Mouse (Mus musculus) forebrain, embryonic 13.5 days (tissue): ENCODE measurements around the gene Arpc3. TPM values are rescaled to one million over a fixed set of nuclear protein-coding genes. Genes with fewer than 3 reads are reported as not detected.
"Not testable (repeated sequence)": the region's sequence is repeated elsewhere in the genome, so short reads cannot be mapped to it uniquely, and the experiment has no call there.

Experiments used
- ATAC-seq: fragments of 200-750 bp; cut with Nextera tagmentation; 2 replicates; pipeline ENCODE4 v1.8.0; 2017
- H3K27ac ChIP-seq: fragments of 300-500 bp; sonication (generic); 2 replicates; pipeline ENCODE4 v1.5.1; 2015; ENCODE audit warnings: inconsistent platforms, mild to moderate bottlenecking, moderate library complexity
- H3K27me3 ChIP-seq: fragments of 300-500 bp; sonication (generic); 2 replicates; pipeline ENCODE4 v1.6.1; 2015; ENCODE audit warnings: mild to moderate bottlenecking, inconsistent platforms
- H3K36me3 ChIP-seq: fragments of 300-500 bp; sonication (generic); 2 replicates; pipeline ENCODE4 v1.6.1; 2015; ENCODE audit warnings: mild to moderate bottlenecking, inconsistent platforms; ENCODE audit not compliant: poor library complexity, severe bottlenecking
- H3K4me1 ChIP-seq: fragments of 300-500 bp; sonication (generic); 2 replicates; pipeline ENCODE4 v1.6.1; 2015; ENCODE audit warnings: inconsistent platforms
- H3K4me2 ChIP-seq: fragments of 300-500 bp; sonication (generic); 2 replicates; pipeline ENCODE4 v1.6.1; 2015; ENCODE audit warnings: inconsistent platforms, mild to moderate bottlenecking, moderate library complexity
- H3K4me3 ChIP-seq: fragments of 300-500 bp; sonication (generic); 2 replicates; pipeline ENCODE4 v1.5.1; 2015; ENCODE audit warnings: mild to moderate bottlenecking, inconsistent platforms
- H3K9ac ChIP-seq: fragments of 300-500 bp; sonication (generic); 2 replicates; pipeline ENCODE4 v1.6.1; 2015; ENCODE audit warnings: mild to moderate bottlenecking, inconsistent platforms
- H3K9me3 ChIP-seq: fragments of 300-500 bp; sonication (generic); replicated peaks from 2 replicates; pipeline ENCODE4 v1.6.1; 2016; ENCODE audit warnings: inconsistent platforms
- WGBS: fragments of 180-500 bp; shearing (Covaris S2); methylation state at CpG from one replicate; pipeline ENCODE4 v1.1.7; 2015; 5-methylcytosine and 5-hydroxymethylcytosine counted together
- polyA plus RNA-seq: library from polyadenylated mRNA; unstranded; fragments of >200 nt; fragmentation: Nextera tagmentation; extraction: Ambion mirVana; gene quantifications from 2 replicates; pipeline ENCODE4 v1.2.1, GENCODE M21; 2015

Arpc3 gene
- polyA plus RNA-seq, 1 experiment from 2014 or later = 152 TPM

DNA sequence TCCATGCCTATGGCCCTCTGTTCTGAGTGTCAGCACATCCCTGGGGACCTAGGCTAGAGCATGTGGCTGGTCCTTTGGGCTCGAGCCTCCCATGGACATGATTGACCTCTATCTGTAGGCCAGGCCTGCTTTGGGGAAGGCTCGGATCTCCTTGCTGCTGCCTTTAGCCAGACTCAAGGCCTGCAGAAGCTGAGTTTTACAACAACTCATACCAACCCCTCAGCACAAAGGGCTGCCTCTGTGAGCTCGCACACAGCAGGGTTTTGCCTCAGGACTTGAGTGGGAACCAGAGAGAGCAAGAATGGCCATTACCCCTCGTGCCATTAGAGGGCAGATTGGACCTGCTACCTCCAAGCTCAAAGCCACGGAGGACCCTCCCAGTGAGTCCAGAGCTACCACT lies 57.2 kb downstream of the Arpc3 start:
- no peaks in the 10 kb centered on the region for H3K9me3 ChIP-seq
- H3K27me3 ChIP-seq = no peaks in the 10 kb centered on the region
- no peak for ATAC-seq
- no peak overlapping the region for H3K27ac ChIP-seq
- H3K4me3 ChIP-seq = no peak overlapping the region
- no peaks in the 10 kb centered on the region for H3K4me1 ChIP-seq
- H3K9ac ChIP-seq = no peak overlapping the region
- peaks cover 68% of the 10 kb centered on the region for H3K36me3 ChIP-seq
- WGBS = 87% methylated on average over 5 of the region's 5 CpGs
- no peak overlapping the region for H3K4me2 ChIP-seq

DNA sequence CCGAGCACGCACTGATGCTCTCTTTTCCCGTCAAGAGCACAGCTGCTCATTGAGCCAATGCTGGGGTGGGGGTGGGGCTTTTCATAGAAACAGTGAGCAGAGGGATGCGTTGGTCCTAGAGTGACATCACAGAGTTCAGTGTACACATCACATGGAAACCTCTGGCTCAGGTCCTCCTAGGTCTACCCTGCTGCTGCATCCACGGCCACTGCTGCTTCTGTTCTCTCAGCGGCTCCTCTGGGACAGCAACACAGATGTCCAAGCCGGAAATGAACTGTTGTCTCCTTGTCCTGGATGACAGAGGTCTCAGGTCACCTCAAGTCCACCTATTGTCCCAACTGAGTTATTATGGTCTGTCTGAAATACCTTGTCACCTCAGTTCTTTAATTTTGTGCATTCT lies 58.3 kb downstream of the Arpc3 start:
- Histone ChIP-seq H3K4me1 (no peaks in the 10 kb centered on the region), H3K9me3 (no peaks in the 10 kb centered on the region), H3K9ac (no peak overlapping the region), H3K4me2 (no peak overlapping the region), H3K36me3 (peaks cover 68% of the 10 kb centered on the region), H3K27me3 (no peaks in the 10 kb centered on the region), H3K27ac (no peak overlapping the region), H3K4me3 (no peak overlapping the region)
- no peak for ATAC-seq
- WGBS = 31% methylated on average over 7 of the region's 7 CpGs

DNA sequence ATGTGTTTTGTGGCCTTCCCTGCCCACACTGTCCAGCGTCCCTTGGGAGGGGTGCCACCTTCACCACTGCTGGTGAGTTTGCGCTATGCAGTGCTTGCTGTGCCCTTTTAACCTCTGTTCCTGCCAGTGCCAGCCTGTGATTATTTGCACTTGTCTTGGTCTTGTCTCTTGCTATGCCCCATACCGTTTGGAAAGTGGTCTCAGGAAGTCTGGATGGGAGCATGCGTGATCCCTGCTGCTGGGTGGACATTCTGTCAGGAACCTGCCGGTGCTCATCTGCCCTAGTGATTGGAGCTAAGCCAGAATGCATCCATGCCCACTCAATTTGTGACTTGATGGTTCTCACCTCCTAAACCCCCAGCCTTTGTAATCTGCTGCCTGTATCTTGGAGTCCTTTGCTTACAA lies 59.2 kb downstream of the Arpc3 start:
- Histone ChIP-seq H3K27me3 (no peaks in the 10 kb centered on the region), H3K9ac (no peak overlapping the region), H3K27ac (no peak overlapping the region), H3K9me3 (no peaks in the 10 kb centered on the region), H3K4me2 (no peak overlapping the region), H3K4me1 (no peaks in the 10 kb centered on the region), H3K36me3 (peaks cover 68% of the 10 kb centered on the region), H3K4me3 (no peak overlapping the region)
- ATAC-seq = no peak
- 78% methylated on average over 5 of the region's 5 CpGs for WGBS

DNA sequence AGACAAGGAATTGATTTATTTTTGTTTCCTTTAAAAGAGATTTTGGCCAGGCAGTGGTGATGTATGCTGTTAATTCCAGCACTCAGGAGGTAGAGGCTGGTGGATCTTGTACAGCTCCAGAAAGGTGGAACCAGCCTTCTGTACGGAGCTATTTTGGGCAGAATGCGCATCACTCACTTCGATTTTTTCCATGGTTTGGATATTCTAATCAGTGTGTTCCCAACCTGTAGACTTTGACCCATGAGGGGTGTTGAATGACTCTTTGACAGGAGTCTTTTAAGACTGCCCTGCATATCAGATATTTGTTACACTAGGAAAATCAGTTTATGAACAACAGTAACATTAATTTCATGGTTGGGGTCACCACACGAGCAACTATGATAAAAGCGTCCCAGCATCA lies 59.6 kb downstream of the Arpc3 start:
- WGBS = 96% methylated on average over 5 of the region's 5 CpGs
- Histone ChIP-seq H3K27ac (no peak overlapping the region), H3K27me3 (no peaks in the 10 kb centered on the region), H3K36me3 (peaks cover 68% of the 10 kb centered on the region), H3K4me1 (no peaks in the 10 kb centered on the region), H3K9me3 (no peaks in the 10 kb centered on the region), H3K4me2 (no peak overlapping the region), H3K4me3 (no peak overlapping the region), H3K9ac (no peak overlapping the region)
- no peak for ATAC-seq

DNA sequence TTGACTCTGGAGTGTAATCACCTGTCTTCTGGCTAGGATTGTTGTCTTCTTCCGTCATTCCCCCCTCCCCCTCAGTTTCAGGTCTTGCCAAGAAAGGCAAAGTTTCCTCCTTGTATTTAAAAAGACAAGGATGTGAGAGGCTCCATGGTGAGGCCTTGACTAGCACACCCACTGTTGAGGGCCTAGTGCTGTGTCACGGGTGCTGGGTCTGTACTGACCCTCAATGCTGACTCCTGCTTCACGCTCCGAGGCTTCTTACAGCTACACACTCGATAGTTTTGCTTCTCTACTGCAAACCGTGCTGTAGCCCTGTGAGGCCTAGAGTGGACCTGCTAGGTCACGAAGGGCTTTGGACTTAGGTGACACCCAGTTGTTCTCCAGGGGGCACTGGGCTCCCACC lies 60.5 kb downstream of the Arpc3 start:
- no peaks in the 10 kb centered on the region for H3K4me1 ChIP-seq
- ATAC-seq = no peak
- 88% methylated on average over 7 of the region's 7 CpGs for WGBS
- no peak overlapping the region for H3K9ac ChIP-seq
- no peak overlapping the region for H3K4me3 ChIP-seq
- H3K9me3 ChIP-seq = no peaks in the 10 kb centered on the region
- peaks cover 69% of the 10 kb centered on the region for H3K36me3 ChIP-seq
- H3K27ac ChIP-seq = no peak overlapping the region
- H3K27me3 ChIP-seq = no peaks in the 10 kb centered on the region
- H3K4me2 ChIP-seq = no peak overlapping the region

DNA sequence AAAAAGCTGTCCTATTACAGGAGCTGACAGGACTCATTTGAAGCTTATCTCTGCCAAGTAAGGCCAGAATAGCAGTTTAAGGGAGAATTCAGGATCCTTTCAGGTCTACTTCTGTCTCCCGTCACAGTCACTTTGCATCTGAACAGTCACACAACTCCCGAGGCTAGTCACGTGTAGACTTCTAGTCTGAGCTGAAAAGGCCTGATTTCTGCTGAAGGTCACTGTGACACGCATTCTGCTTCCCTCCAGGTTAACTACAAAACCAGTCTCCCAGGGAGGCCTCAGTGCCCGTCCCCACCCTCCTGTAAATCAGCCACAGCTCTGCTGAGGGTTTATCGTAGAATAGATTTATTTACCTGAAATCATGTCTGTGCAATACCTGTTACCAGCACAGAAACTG lies 61.5 kb downstream of the Arpc3 start:
- 83% methylated on average over 6 of the region's 6 CpGs for WGBS
- Histone ChIP-seq H3K4me3 (no peak overlapping the region), H3K27ac (no peak overlapping the region), H3K27me3 (no peaks in the 10 kb centered on the region), H3K4me1 (no peaks in the 10 kb centered on the region), H3K36me3 (peaks cover 72% of the 10 kb centered on the region), H3K9me3 (no peaks in the 10 kb centered on the region), H3K9ac (no peak overlapping the region), H3K4me2 (no peak overlapping the region)
- ATAC-seq = no peak

DNA sequence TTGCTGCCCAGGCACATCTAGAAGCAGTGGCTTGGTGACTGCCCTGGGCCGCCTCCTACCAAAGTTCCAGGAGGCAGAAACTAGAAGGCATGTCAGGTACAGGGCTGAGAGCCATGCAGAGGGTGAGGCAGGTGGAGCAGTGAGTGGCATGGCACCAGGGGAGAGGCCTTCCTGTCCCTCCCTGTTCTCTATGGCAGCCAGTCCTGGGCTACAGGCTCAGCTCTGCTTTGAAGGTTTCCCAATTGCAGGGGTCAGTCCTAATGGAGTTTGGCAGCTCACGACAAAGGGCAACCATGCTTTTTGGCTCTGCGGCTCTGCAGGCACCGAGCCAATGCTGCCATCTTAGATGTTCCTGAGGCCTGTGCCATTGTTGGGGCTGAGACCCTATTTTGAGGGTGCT lies 62.8 kb downstream of the Arpc3 start:
- Histone ChIP-seq H3K9me3 (no peaks in the 10 kb centered on the region), H3K27ac (no peak overlapping the region), H3K9ac (no peak overlapping the region), H3K4me3 (no peak overlapping the region), H3K36me3 (peaks cover 84% of the 10 kb centered on the region), H3K4me2 (no peak overlapping the region), H3K4me1 (no peaks in the 10 kb centered on the region), H3K27me3 (no peaks in the 10 kb centered on the region)
- no peak for ATAC-seq
- WGBS = 85% methylated on average over 4 of the region's 4 CpGs

DNA sequence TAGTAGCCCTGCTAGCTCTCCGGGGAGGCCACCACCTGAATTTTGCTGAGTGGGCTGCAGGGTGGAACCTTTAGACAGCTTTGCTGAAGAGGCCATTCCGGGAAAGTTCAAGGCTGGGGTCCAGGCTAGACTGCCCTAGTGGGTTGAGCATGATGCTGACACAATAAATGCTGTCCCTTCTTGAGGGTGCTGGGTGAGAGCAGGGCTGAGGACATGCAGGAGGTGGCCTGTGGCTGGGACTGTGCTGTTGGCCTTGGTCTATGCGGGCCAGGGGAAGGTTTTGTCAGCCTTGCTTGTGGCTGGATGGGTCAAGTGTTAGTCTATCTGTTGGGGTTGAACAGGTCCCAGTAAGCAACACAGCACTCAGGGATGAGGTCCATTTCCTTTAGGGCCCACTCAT lies 63.2 kb downstream of the Arpc3 start:
- Histone ChIP-seq H3K4me2 (no peak overlapping the region), H3K27me3 (no peaks in the 10 kb centered on the region), H3K9ac (no peak overlapping the region), H3K36me3 (peaks cover 88% of the 10 kb centered on the region), H3K27ac (no peak overlapping the region), H3K9me3 (no peaks in the 10 kb centered on the region), H3K4me1 (no peaks in the 10 kb centered on the region), H3K4me3 (no peak overlapping the region)
- WGBS = 88% methylated on average over 3 of the region's 3 CpGs
- no peak for ATAC-seq

DNA sequence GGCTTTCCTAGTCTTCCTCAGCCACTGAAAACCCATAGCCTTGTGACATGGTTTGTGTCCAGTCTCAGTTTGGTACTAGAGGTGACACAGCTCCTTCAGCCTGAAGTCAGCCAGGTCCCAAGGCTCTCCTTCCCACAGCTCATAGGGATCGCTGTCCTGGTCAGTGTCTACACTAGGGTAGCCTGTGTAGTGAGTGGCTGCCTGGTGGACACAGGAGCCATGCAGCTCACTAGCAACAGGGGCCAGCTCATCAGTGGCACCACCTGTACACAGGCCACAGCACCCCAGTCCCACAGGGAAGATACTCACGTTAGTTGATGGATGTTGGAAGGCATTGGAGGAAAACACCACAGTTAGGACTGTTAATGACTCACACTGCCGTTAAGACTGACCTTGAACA lies 63.9 kb downstream of the Arpc3 start:
- Histone ChIP-seq H3K4me3 (no peak overlapping the region), H3K4me1 (no peaks in the 10 kb centered on the region), H3K27me3 (no peaks in the 10 kb centered on the region), H3K27ac (no peak overlapping the region), H3K36me3 (peaks cover 95% of the 10 kb centered on the region), H3K4me2 (no peak overlapping the region), H3K9me3 (no peaks in the 10 kb centered on the region), H3K9ac (no peak overlapping the region)
- 91% methylated on average over 3 of the region's 3 CpGs for WGBS
- no peak for ATAC-seq

DNA sequence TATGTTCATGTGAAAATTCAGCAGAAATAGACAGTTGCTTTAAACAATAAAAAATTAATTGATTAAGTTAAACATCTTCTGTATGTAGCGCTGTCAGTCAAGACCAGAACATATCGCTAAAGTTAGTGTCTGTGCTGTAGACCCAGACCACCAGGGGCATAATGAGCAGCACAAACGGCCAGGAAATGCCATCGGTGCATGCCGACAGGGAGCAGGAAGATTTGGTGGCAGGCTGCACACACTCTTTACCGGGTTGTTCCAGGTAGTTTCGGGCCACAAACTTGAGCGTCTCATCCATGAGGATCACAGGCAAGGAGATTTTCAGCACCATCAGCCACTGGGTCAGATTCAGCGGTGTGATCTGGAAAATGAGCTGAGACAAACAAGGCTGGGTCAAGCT lies 65.4 kb downstream of the Arpc3 start:
- not testable (repeated sequence) for H3K4me1 ChIP-seq, H3K9me3 ChIP-seq, H3K9ac ChIP-seq, H3K4me2 ChIP-seq, H3K4me3 ChIP-seq, H3K27me3 ChIP-seq, H3K27ac ChIP-seq, ATAC-seq
- WGBS = 91% methylated on average over 9 of the region's 9 CpGs
- peaks cover 100% of the 10 kb centered on the region for H3K36me3 ChIP-seq

DNA sequence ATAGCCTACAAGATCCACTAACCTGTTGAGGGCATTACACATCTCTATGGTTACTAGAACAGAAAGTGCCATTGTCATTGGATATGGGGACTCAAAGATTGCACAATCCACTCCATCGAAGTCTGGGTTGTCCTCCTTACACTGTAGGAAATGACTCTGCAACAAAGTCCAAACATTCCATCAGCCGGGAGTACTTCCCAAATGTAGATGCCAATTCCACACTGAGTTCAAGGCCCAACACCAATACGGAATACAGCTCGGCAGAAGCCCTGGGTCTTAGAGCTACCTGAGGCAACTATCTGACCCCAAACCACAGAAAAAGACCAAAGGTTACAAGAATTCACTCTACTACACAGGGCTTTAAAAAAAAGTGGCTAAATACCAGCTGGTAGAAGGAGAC lies 66.4 kb downstream of the Arpc3 start:
- H3K9me3 ChIP-seq = no peaks in the 10 kb centered on the region
- ATAC-seq = no peak
- H3K4me1 ChIP-seq = no peaks in the 10 kb centered on the region
- no peak overlapping the region for H3K4me2 ChIP-seq
- H3K27me3 ChIP-seq = no peaks in the 10 kb centered on the region
- no peak overlapping the region for H3K27ac ChIP-seq
- H3K9ac ChIP-seq = no peak overlapping the region
- WGBS = 96% methylated on average over 4 of the region's 4 CpGs
- H3K36me3 ChIP-seq = peaks cover 100% of the 10 kb centered on the region
- H3K4me3 ChIP-seq = no peak overlapping the region

DNA sequence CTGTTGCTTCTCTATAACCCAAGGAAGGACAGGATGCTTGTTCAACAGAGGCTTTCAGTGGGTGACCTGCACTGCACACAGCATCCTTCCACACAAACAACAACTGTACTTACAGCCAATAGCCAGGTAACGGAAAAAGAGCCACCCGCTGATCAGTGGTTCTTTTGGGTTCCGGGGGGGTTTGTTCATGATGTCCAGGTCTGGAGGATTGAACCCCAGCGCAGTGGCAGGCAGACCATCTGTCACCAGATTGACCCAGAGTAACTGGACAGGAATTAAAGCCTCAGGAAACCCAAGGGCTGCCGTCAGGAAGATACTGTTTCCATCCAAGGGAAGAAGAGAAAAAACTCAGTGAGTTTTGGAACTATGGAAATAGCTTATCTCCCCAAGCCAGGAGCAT lies 67.7 kb downstream of the Arpc3 start:
- Histone ChIP-seq H3K4me2 (no peak overlapping the region), H3K9ac (no peak overlapping the region), H3K4me3 (no peak overlapping the region), H3K4me1 (no peaks in the 10 kb centered on the region), H3K27me3 (no peaks in the 10 kb centered on the region), H3K36me3 (peaks cover 100% of the 10 kb centered on the region), H3K27ac (no peak overlapping the region), H3K9me3 (no peaks in the 10 kb centered on the region)
- 95% methylated on average over 5 of the region's 5 CpGs for WGBS
- no peak for ATAC-seq

DNA sequence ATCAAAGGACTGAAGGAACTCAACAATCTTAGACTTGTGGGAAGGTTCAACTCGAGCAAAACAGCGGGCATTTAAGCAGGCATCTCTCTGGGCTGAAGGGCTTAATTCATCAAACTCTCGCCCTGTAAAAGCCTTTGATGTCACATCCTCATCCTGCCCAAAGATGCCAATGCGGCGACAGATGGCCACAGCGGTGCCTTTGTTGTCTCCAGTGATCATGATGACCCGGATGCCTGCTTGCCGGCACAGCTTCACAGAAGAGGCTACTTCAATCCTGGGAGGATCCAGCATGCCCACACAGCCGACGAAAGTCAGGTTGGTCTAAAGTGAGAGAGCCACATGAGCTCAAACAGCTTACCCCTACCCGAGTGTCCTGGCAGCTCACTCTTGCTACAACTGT lies 69.0 kb downstream of the Arpc3 start:
- no peaks in the 10 kb centered on the region for H3K4me1 ChIP-seq
- no peaks in the 10 kb centered on the region for H3K9me3 ChIP-seq
- H3K36me3 ChIP-seq = peaks cover 100% of the 10 kb centered on the region
- ATAC-seq = no peak
- no peak overlapping the region for H3K27ac ChIP-seq
- no peak overlapping the region for H3K4me2 ChIP-seq
- no peak overlapping the region for H3K4me3 ChIP-seq
- H3K27me3 ChIP-seq = no peaks in the 10 kb centered on the region
- 88% methylated on average over 11 of the region's 11 CpGs for WGBS
- H3K9ac ChIP-seq = no peak overlapping the region
